Mouse (Mus musculus) left cerebral cortex, postnatal 4 days (tissue): ENCODE measurements around the gene Nhlrc3. TPM values are rescaled to one million over a fixed set of nuclear protein-coding genes. Genes with fewer than 3 reads are reported as not detected.

Source experiments
- DNase-seq: peaks from one replicate; pipeline ENCODE4 v3.0.0-alpha.2; 2022
- intact Hi-C: fragments of 180-260 bp; cut with DNase I; formaldehyde crosslinking; loops from one replicate; pipeline ENCODE4 v1.15.1; 2025
- total RNA-seq, 2 experiments: library from RNA; stranded (reverse); gene quantifications; 2 replicates each; pipeline ENCODE4 v1.2.3; 2021

The Nhlrc3 gene
- 10 to 100 TPM; 14.0 to 14.5 TPM for total RNA-seq

DNA sequence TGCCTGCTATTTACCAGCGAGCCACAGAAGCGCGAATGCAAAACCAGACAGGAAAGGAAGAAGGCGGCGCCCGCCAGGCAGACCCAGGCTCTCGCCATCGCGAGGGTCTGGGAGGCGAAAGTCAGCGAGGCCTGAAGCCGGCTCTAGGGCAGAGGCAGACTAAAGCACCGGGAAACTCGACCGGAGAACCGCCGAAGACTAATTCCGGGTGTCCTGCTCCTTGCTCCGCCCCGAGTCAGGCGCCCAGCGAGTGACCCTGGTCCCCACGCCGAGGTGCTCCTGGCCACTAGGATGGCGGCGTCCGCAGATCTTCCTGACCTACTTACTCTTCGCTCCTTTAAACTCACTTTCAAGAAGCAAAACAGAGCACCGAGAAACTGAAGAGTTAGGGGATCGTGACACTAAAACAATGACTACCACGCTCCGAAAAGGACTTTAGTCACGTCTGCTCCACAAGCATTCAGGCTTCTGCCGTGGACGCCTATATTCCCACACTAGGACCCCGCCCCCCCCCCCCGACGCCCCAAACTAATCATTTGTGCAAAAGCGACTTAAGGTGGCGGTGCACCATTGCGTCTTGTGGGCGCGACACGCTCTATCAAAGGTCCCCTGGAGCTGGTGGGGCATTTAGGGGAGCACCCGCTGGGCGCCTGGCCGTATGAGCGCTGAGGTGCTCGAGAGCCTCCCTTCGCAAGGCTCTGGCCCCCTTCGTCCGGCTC lies at the start of gene Nhlrc3, which contains the start of gene Proser1:
Nhlrc3 (minus strand) TSS at position 287 of the 719 bp plus-strand sequence.
Proser1 (plus strand) TSS at position 621 of the 719 bp plus-strand sequence.
- peak; percentile 95 for DNase-seq
- intact Hi-C loops, result no loop called here

DNA sequence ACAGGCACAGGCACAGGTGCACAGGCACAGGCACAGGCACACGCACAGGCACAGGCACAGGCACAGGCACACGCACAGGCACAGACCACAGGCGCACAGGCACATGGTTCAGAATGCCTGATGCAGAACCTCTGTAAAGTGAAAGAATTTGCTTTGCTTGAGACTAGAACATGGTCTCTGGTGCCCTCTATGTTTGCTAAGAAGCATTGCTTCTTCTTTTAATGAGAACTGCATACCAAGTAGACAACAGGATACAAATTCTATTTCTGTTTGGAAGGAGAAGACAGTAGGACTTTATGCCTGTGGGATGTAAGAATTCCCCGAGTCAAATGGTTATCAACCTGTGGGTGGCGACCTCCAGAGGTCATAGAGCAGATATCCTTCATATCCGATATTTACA lies 39.3 kb upstream of the Nhlrc3 start:
- intact Hi-C loops, result no loop called here
- DNase-seq, result no peak

DNA sequence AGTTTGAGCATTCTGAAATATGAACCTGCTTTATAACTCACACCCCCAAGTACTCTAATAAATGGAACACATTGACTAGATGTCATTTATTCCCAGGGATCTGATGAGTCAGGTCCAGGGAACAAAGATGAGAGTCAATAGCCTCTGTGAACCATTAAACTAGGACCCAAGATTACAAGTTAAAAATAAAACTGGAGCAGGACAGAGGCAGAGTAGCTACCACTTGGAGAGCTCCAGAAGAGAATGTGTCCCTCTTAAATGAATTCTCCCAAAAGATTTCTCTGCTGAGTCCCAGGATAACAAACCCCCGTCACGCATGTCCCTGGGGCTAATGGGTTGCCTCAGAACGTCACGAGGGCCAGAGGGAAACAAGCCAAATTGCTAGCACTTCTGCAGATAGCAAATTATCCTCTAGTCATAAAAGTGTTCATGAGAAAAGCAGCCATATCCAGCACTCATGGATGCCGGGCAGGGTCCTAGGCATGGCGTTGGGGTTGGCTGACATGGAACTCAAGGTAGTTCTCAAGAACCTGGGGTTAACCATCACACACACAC lies 35.3 kb upstream of the Nhlrc3 start:
- intact Hi-C loops, result no loop called here
- no peak for DNase-seq

DNA sequence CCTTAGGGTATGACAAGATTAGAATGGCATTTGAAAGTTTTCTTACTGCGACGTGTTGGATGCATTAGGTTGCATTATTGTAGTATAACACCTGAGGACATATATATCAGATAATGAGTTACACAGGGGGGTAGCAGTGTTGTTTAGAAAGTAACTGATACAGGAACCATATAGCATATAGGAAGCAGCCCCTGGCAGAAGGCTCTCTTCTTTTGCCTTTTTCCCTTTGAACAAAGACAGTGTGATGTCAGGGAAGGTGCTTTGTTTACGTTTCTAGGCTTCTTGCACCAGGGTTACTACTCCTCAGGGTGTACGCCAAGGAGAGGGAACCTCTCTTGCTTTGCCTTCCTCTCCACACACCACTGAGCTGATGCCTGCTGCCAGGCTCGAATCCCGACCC lies 25.2 kb upstream of the Nhlrc3 start, which contains the start of gene Stoml3:
Stoml3 (plus strand) TSS at position 301 of the 400 bp plus-strand sequence.
- intact Hi-C loops, result no loop called here
- DNase-seq, result no peak

DNA sequence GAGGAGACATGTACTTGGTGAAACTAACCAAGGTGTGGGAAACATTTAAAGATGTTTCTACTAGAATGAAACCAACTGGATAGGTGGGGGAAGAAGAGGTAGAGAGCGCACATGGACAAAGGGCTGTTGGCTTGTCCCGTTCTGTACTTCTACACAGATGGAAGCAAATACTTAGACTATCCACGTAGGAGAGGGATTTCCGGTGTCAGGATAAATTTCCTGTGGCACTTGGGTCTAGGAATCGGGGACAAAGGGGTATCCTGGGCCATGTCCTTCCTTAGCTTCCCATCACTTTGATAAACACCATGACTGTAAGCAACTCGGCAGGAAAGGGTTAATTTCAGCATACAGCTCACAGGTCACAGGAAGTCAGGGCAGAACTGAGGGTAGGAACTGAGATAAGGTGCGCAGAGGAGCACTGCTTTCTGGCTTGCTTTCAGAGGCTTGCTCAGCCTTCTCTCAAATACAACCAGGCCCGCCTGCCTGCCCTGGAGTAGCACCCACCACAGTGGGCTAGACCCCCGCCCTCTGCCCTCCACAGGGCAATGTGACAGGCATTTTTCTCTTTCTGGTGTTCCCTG lies 24.0 kb upstream of the Nhlrc3 start:
- no peak for DNase-seq
- intact Hi-C loops, result no loop called here

DNA sequence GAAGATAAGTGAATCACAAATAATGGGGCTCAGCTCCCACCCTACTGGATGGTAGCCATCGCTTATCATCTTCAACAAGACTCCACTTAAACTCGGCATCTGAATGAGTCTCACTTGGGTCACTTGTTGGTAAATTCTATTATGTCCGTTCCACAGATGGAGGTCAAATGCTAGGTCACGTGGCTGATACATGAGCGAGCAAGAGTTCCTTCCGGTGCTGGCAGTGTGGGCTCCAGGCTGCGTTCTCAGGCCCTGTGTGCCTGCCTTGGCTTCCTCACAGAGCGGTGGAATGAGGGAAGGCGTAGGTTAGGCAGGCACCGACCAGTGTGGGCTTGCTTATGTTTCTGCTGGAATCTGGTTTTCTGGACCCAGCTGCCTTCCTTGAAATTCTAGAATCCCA lies 23.4 kb upstream of the Nhlrc3 start:
- DNase-seq, result no peak
- intact Hi-C loops, result no loop called here

DNA sequence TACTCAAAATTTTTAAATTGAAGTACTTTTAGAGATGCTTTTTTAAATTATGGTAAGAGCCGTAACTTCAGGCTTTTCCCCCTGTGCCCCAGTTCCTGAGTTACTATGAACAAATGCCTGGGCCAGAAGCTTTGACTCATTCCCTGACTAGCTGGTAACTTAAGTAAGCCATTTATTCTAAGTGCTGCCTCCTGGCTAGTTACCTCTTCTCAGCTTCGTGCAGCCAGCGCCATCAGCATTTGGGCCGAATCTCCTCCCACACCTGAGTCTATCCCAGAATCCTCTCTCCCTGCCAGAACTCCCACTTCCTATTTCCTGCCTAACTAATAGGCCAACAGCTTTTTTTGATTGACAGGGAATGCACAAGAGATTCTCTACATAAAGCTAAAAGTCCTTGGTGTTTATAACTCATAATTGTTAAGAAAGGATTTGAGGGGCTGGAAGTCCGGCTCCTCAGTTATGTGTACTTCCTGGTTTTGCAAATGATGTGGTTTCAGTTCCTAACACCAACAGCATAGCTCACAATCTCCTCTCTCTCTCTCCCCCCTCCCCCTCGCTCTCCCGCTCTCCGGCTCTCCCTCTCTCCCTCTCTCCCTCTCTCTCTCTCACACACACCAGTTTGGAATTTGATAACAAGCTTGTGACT lies 20.4 kb upstream of the Nhlrc3 start:
- no peak for DNase-seq
- intact Hi-C loops, result no loop called here

DNA sequence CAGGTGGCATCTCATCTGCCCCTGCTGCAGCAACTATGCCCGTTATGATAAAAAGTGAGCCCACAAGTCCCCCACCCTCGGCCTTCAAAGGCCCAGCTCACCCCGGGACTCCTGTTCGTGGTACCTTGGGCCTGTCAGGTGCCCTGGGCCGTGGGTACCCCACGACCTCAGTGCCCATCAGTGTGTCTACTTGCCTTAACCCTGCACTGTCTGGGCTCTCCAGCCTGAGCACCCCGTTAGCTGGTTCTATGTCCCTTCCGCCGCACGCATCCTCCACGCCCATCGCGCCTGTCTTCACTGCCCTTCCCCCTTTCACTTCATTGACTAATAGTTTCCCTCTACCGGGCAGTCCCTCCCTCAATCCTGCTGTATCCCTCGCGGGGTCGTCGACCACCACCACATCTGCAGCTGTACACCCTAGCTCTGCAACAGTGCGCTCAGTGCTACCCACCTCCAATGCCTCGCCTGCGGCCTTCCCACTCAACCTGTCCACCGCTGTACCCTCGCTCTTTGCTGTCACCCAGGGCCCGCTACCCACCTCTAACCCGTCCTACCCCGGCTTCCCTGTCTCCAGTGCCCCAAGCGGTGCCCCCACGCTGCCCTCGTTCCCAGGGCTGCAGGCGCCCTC lies 15.4 kb upstream of the Nhlrc3 start:
- intact Hi-C loops, result no loop called here
- no peak for DNase-seq

DNA sequence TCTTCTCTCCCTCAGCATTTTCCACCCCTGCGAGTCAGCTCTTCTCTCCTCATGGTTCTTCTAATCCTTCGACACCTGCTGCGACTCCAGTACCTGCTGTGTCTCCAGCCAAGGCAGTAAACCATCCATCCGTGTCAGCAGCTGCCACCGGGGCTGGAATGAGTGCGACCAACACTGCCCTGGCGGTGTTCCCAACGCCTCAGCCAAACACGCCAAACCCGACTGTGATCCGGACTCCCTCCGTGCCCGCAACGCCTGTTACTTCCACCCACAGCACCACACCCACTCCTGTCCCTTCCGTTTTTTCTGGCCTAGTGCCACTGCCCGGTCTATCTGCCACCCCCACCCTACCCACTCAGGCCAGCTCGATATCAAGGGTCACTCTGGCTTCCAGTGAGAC lies 14.3 kb upstream of the Nhlrc3 start:
- intact Hi-C loops, result no loop called here
- peak; percentile 79 for DNase-seq

DNA sequence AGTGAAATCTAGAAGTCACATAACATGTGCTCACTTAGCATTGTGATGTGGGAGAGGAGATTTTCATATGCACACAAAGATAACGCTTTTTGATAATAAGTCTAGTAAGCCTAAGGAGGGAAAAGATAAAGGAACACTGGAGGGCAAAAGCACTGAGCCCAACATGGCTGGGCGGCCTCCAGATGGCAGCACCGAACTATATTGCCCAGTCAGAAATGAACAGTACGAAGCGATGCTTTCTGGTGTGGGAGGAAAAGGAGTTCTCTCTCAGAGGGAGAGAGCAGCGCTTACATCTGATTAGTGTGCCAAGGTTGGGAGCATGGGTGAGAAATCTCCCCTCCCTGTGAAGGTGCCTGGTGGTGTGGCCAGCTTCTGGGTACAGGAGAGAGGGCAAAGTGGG lies 12.8 kb upstream of the Nhlrc3 start:
- intact Hi-C loops, result no loop called here
- peak; percentile 66 for DNase-seq

DNA sequence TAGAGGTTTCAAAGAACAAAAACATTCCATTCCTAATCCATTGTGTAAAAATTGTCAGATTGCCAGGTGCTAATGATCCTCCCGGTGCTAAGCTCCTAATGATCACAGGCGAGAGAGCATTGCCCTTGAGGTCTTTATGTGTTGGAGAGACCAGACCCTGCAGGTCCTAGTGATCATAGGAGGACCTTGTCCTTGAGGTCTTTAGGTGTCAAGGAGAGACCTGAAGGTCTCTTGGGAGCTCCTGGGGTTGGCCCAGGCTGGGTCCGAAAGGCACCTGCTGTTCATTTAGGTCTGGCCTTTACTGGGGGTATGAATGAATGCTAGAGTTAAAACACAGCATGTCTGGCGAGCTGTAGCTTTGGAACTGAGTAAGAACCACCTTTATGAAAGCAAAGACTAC lies 11.0 kb upstream of the Nhlrc3 start:
- DNase-seq, result no peak
- intact Hi-C loops, result no loop called here

DNA sequence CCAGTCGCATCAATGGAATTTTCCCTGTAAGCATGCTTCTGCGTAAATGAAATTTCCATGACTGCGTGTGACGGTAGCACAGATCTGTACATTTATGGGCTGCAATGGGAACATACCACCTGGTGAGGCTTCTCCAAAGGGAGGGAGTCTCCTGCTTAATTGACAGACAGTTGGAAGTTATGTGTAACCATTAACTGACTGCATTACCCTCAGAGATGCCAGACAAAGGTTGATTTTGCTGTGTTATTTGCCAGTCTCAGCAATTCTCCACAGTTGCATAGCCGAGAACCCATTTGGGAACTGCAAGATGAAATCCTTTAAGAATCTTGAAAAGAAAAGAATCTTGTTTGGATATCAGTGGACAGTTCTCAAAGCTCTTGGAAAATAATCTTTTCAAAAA lies 8.9 kb upstream of the Nhlrc3 start:
- DNase-seq, result no peak
- intact Hi-C loops, result no loop called here

DNA sequence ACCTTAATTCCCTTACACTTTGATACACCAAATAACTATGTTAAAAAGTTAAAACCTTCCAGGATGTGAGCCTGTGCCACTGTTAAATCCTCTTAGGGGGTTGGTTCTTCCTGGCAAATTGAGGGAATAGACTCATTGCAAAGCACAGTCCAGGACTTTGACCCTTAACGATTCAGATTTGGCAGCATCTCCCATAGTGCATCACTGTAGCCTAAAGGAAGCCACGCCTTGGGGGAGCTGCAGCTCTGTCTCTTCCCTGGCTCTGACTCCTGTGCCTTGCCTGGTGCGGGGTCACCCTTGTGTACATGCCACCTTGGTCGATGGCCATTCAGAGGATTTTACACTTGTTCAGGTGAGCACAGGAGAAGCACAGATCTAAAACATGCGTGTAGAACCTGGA lies 6.5 kb upstream of the Nhlrc3 start:
- DNase-seq, result no peak
- intact Hi-C loops, result no loop called here

DNA sequence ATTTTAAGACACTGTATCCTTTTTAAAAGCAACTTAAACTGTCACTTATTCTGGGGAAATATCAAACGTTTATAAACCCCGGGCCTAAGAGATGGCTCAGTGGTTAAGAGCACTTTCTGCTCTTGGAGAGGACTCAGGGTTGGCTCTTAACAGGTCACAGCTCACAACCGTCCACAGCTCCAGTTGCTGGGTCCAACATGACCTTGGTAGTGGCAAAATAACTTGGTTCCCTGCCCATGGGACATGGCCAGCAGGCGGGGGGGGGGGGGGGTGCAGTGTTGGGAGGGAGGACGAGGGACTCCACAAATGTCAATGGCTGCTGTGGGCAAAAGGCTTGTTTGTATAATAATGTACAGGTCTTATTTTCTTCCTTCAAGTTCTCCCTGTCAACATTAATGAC lies 4.2 kb upstream of the Nhlrc3 start:
- DNase-seq, result no peak
- intact Hi-C loops, result no loop called here

DNA sequence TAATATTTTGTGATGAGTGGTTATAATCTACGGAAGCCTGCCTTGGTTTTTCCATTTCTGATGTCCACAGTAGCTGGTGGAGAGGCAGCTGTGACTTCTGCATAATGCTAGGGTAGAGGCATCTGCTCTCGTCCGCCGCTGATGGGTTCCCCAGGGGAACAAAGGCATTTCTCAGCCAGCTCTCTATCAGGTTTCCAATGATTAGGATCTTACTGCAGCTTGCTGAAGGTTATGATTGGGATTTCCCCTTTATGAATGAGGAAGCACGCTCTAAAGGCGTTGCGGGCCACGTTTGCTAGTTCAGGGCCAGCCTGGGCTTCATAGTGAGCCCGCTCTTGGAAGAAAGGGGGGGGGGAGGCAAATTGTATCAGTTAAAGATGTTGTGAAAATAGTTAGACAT lies 3.3 kb upstream of the Nhlrc3 start:
- intact Hi-C loops, result no loop called here

DNA sequence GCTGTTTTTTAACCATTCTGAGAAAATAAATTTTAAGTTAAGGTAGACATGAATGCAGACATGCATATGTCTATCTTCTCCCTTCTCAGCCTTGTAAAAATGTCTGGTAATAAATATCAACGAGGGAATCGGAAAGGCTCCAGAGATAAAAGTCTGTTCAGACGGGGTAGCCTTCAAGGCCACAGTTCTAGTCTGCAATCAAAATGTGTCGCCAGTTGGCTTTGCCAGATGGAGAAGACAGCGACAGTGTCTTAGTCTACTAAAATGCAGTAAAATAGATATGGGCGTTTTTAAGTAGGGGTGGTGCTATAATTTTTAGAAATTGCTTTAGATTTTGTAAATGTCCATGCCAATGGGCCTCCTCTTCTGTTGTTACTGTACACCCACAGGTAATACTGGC lies 2.2 kb upstream of the Nhlrc3 start:
- intact Hi-C loops, result no loop called here
- DNase-seq, result no peak

More for the DNA sequence above, 3.3 kb upstream of the Nhlrc3 start:
- DNase-seq, result no peak

DNA sequence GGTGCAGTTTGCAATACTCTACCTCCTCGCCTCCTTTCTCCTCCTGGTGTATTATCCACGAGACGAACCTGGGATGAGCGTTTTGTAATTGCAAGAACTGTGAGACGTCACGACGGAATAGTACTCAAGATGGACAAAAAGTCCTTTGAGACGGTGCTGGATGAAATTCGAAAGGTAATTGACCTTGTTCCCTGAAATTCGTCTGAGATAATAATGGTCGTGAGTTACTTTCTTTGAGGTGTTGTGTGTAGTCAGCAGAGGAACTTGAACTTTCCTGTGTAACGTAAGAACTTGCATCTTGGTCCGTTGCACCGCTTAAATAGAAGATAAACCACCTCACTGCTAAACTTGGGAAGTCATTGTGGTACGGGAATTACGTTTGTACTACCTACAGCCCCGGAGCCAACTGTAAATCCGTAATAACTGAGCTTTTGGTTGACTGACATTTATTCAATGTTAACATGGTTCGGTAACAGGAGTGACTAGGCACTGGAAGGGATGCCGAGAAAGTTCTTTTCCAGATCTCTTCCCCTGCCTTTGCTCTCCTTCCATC lies 1.1 kb upstream of the Nhlrc3 start:
- DNase-seq, result no peak
- intact Hi-C loops, result no loop called here

DNA sequence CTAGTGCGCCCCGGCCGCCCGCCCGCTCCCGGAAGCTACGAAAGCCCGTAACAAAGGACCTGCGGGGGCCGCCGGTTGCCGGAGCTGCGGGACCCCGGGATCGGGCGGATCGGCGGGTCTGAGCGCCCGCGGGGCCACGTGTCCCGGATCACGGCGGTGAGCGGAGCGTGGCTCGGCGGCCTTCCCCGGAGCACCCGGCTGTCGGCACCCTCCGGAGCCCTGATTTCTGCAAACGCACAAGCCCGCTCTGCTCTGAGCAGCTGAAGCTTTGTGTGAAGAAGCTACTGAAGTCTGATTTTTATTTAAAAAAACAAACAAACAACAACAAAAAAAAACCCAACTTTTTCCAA lies 608 bp upstream of the Nhlrc3 start:
- no peak for DNase-seq
- intact Hi-C loops, result no loop called here

DNA sequence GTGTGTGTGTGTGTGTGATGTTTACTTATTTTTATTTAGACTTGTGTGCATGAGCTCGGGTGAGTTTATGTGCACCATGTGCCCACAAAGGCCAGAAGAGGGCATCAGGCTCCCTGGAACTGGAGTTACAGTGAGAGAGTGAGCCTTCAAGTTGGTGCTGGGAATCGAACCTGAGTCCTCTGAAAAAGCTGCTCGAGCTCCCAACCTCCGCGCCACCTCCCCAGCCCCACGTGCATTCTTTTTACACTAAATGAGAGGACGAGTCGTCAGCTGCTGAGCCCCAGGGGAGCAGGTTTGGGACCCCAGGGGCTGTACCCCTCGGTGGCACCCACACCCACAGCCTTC lies 459 bp downstream of the Nhlrc3 start:
- intact Hi-C loops, result no loop called here
- DNase-seq, result no peak

DNA sequence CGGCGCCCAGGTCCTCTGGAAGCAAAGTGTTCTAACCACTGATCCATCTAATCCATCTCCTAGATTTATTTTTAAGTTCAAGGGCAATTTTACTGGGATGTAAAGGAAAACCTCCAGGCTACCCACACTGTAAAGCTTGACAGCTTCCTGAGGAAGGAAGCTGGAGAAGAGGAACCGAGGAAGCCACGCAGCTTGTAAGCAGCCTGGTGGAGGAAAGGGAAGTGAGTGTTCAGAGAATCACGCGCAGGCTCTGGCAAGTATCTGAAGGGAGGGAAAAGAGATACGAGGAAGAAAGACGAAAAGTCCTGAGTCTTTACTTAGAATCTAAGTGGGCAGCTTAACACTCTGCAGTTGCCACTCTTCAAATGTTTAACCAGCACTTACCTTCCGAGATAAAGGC lies 3.0 kb downstream of the Nhlrc3 start:
- intact Hi-C loops, result no loop called here
- no peak for DNase-seq

DNA sequence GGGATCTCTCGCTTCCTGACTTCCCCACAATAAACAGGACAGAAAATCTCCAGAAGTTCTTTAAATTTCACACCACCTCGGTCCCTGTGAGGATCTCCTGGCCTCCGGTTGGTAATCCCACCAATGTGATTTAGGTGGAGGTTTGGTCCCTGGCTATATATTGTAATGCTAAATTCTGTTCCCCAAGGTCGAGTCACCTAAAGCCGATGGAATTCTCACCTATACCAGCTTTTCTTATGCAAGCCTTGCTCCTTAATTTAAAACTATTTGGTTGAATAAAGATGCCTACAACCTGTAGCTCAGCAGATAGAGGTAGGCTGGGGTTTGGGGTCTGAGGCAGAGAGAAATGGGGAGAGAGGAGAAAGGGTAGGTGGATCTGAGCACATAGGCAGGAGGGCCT lies 5.4 kb downstream of the Nhlrc3 start:
- intact Hi-C loops, result loop anchor here (10.0 kb wide), 1 partner anchor 1203 kb away; no protein-coding TSS in a partner anchor
- DNase-seq, result no peak
